Mouse (Mus musculus): ENCODE results near the gene Gm33543. TPM values are rescaled to one million over a fixed set of nuclear protein-coding genes. Genes with fewer than 3 reads are reported as not detected.

The Gm33543 gene
- polyA plus RNA-seq, 1 experiment from 2014 or later, result 0.19 TPM

GRCm38 (mm10) chr10:95811869-95812268, 30.9 kb downstream of the Gm33543 start:
- H3K36me3 ChIP-seq (ENCODE audit: insufficient read depth, low read length), result no peaks in the 10 kb centered on the region
- no peaks in the 10 kb centered on the region for H3K9me3 ChIP-seq (ENCODE audit: low read length)
- no peak overlapping the region for H3K9ac ChIP-seq (replicated peaks; ENCODE audit: low read length)
- no peak overlapping the region for H3K4me2 ChIP-seq (replicated peaks; ENCODE audit: low read depth, low read length)
- H3K4me1 ChIP-seq (ENCODE audit: insufficient read depth, low read length), result no peaks in the 10 kb centered on the region
- H3K4me3 ChIP-seq (ENCODE audit: low read length), result no peak overlapping the region
- H3K27me3 ChIP-seq (ENCODE audit: insufficient read depth, low read length), result no peaks in the 10 kb centered on the region
- no peak overlapping the region for H3K27ac ChIP-seq (ENCODE audit: low read length)
- 69% methylated on average over 4 of the region's 4 CpGs for WGBS
- ATAC-seq (ENCODE audit: low FRiP score, low TSS enrichment), result no peak

- no peaks in the 10 kb centered on the region for H3K27me3 ChIP-seq (ENCODE audit: insufficient read depth, low read length)
- no peak overlapping the region for H3K9ac ChIP-seq (replicated peaks; ENCODE audit: low read length)
- H3K4me1 ChIP-seq (ENCODE audit: insufficient read depth, low read length), result no peaks in the 10 kb centered on the region
- no peak for ATAC-seq (ENCODE audit: low FRiP score, low TSS enrichment)
- H3K4me3 ChIP-seq (ENCODE audit: low read length), result no peak overlapping the region
- no peaks in the 10 kb centered on the region for H3K9me3 ChIP-seq (ENCODE audit: low read length)
- 0 out of 2 replicates have a peak overlapping the region, but pooled peaks have one; percentile 13 for H3K27ac ChIP-seq (ENCODE audit: low read length)
- WGBS, result 43% methylated on average over 2 of the region's 2 CpGs
- H3K4me2 ChIP-seq (replicated peaks; ENCODE audit: low read depth, low read length), result no peak overlapping the region
- H3K36me3 ChIP-seq (ENCODE audit: insufficient read depth, low read length), result no peaks in the 10 kb centered on the region
Measured at GRCm38 (mm10) chr10:95801443-95801811, 41.3 kb downstream of the Gm33543 start.

GRCm38 (mm10) chr10:95800693-95801442, 41.9 kb downstream of the Gm33543 start:
- Histone ChIP-seq H3K9ac (replicated peaks; ENCODE audit: low read length) (no peak overlapping the region), H3K27ac (ENCODE audit: low read length) (peak overlapping the region; percentile 69; the same call in 1 of the 2 replicates), H3K9me3 (ENCODE audit: low read length) (no peaks in the 10 kb centered on the region), H3K36me3 (ENCODE audit: insufficient read depth, low read length) (no peaks in the 10 kb centered on the region), H3K4me1 (ENCODE audit: insufficient read depth, low read length) (no peaks in the 10 kb centered on the region), H3K4me2 (replicated peaks; ENCODE audit: low read depth, low read length) (no peak overlapping the region), H3K27me3 (ENCODE audit: insufficient read depth, low read length) (no peaks in the 10 kb centered on the region), H3K4me3 (ENCODE audit: low read length) (no peak overlapping the region)
- no peak for ATAC-seq (ENCODE audit: low FRiP score, low TSS enrichment)
- WGBS, result 49% methylated on average over 7 of the region's 7 CpGs

- Histone ChIP-seq H3K4me2 (replicated peaks; ENCODE audit: low read depth, low read length) (no peak overlapping the region), H3K27me3 (ENCODE audit: insufficient read depth, low read length) (no peaks in the 10 kb centered on the region), H3K9me3 (ENCODE audit: low read length) (no peaks in the 10 kb centered on the region), H3K36me3 (ENCODE audit: insufficient read depth, low read length) (no peaks in the 10 kb centered on the region), H3K27ac (ENCODE audit: low read length) (no peak overlapping the region), H3K4me3 (ENCODE audit: low read length) (no peak overlapping the region), H3K9ac (replicated peaks; ENCODE audit: low read length) (no peak overlapping the region), H3K4me1 (ENCODE audit: insufficient read depth, low read length) (no peaks in the 10 kb centered on the region)
- 80% methylated on average over 12 of the region's 12 CpGs for WGBS
- no peak for ATAC-seq (ENCODE audit: low FRiP score, low TSS enrichment)
Measured at GRCm38 (mm10) chr10:95797645-95798395, 44.9 kb downstream of the Gm33543 start.

GRCm38 (mm10) chr10:95795500-95795899, 47.2 kb downstream of the Gm33543 start:
- H3K27me3 ChIP-seq (ENCODE audit: insufficient read depth, low read length), result no peaks in the 10 kb centered on the region
- no peak overlapping the region for H3K9ac ChIP-seq (replicated peaks; ENCODE audit: low read length)
- no peak for ATAC-seq (ENCODE audit: low FRiP score, low TSS enrichment)
- no peak overlapping the region for H3K4me2 ChIP-seq (replicated peaks; ENCODE audit: low read depth, low read length)
- WGBS, result 88% methylated on average over 4 of the region's 4 CpGs
- no peak overlapping the region for H3K27ac ChIP-seq (ENCODE audit: low read length)
- H3K9me3 ChIP-seq (ENCODE audit: low read length), result no peaks in the 10 kb centered on the region
- no peak overlapping the region for H3K4me3 ChIP-seq (ENCODE audit: low read length)
- H3K4me1 ChIP-seq (ENCODE audit: insufficient read depth, low read length), result no peaks in the 10 kb centered on the region
- no peaks in the 10 kb centered on the region for H3K36me3 ChIP-seq (ENCODE audit: insufficient read depth, low read length)

GRCm38 (mm10) chr10:95794706-95795105, 48.0 kb downstream of the Gm33543 start:
- no peaks in the 10 kb centered on the region for H3K27me3 ChIP-seq (ENCODE audit: insufficient read depth, low read length)
- no peak overlapping the region for H3K27ac ChIP-seq (ENCODE audit: low read length)
- H3K4me1 ChIP-seq (ENCODE audit: insufficient read depth, low read length), result no peaks in the 10 kb centered on the region
- H3K36me3 ChIP-seq (ENCODE audit: insufficient read depth, low read length), result no peaks in the 10 kb centered on the region
- H3K4me2 ChIP-seq (replicated peaks; ENCODE audit: low read depth, low read length), result no peak overlapping the region
- H3K9me3 ChIP-seq (ENCODE audit: low read length), result no peaks in the 10 kb centered on the region
- H3K4me3 ChIP-seq (ENCODE audit: low read length), result no peak overlapping the region
- WGBS, result 51% methylated on average over 6 of the region's 6 CpGs
- H3K9ac ChIP-seq (replicated peaks; ENCODE audit: low read length), result no peak overlapping the region
- ATAC-seq (ENCODE audit: low FRiP score, low TSS enrichment), result no peak

GRCm38 (mm10) chr10:95791427-95791804, 51.3 kb downstream of the Gm33543 start:
- ATAC-seq (ENCODE audit: low FRiP score, low TSS enrichment), result no peak
- Histone ChIP-seq H3K4me1 (ENCODE audit: insufficient read depth, low read length) (no peaks in the 10 kb centered on the region), H3K9me3 (ENCODE audit: low read length) (no peaks in the 10 kb centered on the region; the same call in 1 of the 2 replicates), H3K27me3 (ENCODE audit: insufficient read depth, low read length) (no peaks in the 10 kb centered on the region), H3K4me3 (ENCODE audit: low read length) (no peak overlapping the region), H3K36me3 (ENCODE audit: insufficient read depth, low read length) (no peaks in the 10 kb centered on the region), H3K4me2 (replicated peaks; ENCODE audit: low read depth, low read length) (no peak overlapping the region), H3K9ac (replicated peaks; ENCODE audit: low read length) (no peak overlapping the region), H3K27ac (ENCODE audit: low read length) (no peak overlapping the region)
- 88% methylated on average over 8 of the region's 8 CpGs for WGBS

GRCm38 (mm10) chr10:95790771-95791426, 51.8 kb downstream of the Gm33543 start:
- H3K27ac ChIP-seq (ENCODE audit: low read length), result no peak overlapping the region
- no peaks in the 10 kb centered on the region; the same call in 1 of the 2 replicates for H3K9me3 ChIP-seq (ENCODE audit: low read length)
- H3K27me3 ChIP-seq (ENCODE audit: insufficient read depth, low read length), result no peaks in the 10 kb centered on the region
- no peak overlapping the region for H3K9ac ChIP-seq (replicated peaks; ENCODE audit: low read length)
- H3K36me3 ChIP-seq (ENCODE audit: insufficient read depth, low read length), result no peaks in the 10 kb centered on the region
- no peak overlapping the region for H3K4me2 ChIP-seq (replicated peaks; ENCODE audit: low read depth, low read length)
- 82% methylated on average over 15 of the region's 15 CpGs for WGBS
- ATAC-seq (ENCODE audit: low FRiP score, low TSS enrichment), result no peak
- no peak overlapping the region for H3K4me3 ChIP-seq (ENCODE audit: low read length)
- no peaks in the 10 kb centered on the region for H3K4me1 ChIP-seq (ENCODE audit: insufficient read depth, low read length)

- Histone ChIP-seq H3K27ac (ENCODE audit: low read length) (no peak overlapping the region), H3K4me2 (replicated peaks; ENCODE audit: low read depth, low read length) (no peak overlapping the region), H3K4me3 (ENCODE audit: low read length) (no peak overlapping the region), H3K36me3 (ENCODE audit: insufficient read depth, low read length) (no peaks in the 10 kb centered on the region), H3K9me3 (ENCODE audit: low read length) (no peaks in the 10 kb centered on the region; the same call in 1 of the 2 replicates), H3K4me1 (ENCODE audit: insufficient read depth, low read length) (no peaks in the 10 kb centered on the region), H3K9ac (replicated peaks; ENCODE audit: low read length) (no peak overlapping the region), H3K27me3 (ENCODE audit: insufficient read depth, low read length) (no peaks in the 10 kb centered on the region)
- WGBS, result 92% methylated on average over 2 of the region's 2 CpGs
- ATAC-seq (ENCODE audit: low FRiP score, low TSS enrichment), result no peak
Measured at GRCm38 (mm10) chr10:95787176-95787575, 55.6 kb downstream of the Gm33543 start.

Data from kidney, embryonic 16.5 days (tissue).